Mouse (Mus musculus) c-Kit-positive CD71-negative TER-119-negative erythroid progenitor cells, embryonic 14.5 days (primary cell): ENCODE measurements around the gene Tshr.
"Not testable (repeated sequence)": the region's sequence is repeated elsewhere in the genome, so short reads cannot be mapped to it uniquely, and the experiment has no call there.

ENCODE experiments used
- DNase-seq: peaks from one replicate; pipeline ENCODE4 v3.0.0-alpha.2; 2013; ENCODE audit warnings: low read depth

Tshr gene

DNA sequence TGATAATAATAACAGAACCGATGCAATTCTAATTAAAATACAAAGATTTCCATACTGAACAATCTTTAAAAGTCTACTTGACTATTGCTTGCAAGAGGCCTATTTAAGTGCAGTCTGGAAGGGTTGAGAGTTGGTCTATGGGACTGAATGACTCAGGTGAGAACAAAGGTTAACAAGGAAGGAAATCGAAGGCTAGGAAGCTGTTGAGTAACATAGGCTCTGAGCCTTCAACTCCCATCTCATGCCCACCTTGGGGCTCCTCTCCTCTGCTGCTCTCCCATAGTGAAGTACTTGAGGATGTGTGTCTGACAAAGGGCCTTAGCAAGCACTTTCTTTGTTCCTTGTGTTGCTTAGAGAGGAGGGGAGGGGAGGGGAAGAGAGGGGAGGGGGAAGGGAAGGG lies 116.1 kb downstream of the Tshr start:
- DNase-seq = no peak

DNA sequence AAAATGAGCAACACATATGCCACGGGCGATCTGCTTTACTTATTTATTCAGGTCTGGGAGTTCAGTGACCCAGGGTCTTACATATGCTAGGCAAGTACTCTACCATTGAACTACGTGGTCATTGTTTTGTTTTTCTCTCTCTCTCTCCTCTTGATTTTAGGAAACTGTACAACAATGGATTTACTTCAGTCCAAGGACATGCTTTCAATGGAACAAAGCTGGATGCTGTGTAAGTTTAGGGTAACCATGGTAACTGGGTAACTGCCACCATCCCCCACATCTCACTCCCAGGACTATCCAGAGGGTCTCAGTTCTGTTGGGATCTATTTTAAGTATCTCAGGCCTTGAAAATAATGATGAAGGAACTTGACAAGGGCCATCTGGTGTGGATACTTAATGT lies 127.4 kb downstream of the Tshr start:
- no peak for DNase-seq

DNA sequence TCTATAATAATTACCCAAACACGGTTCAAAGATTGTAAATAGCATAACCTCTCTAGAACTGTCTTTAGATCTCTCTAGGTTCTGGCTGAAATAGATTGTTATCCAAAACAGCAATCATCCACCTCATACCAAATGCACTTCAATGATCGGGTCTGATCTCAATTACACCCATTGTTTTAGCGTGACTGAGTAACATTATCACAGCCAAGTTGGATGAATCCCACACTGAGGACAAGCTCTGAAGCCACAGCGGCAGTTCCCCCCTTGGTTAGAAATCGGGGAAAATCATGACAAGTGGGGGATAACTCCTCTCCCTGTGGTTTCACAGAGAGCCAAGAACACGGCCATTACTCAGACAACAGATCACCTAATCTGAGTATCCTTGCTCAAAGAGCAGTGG lies 129.6 kb downstream of the Tshr start:
- no peak for DNase-seq

DNA sequence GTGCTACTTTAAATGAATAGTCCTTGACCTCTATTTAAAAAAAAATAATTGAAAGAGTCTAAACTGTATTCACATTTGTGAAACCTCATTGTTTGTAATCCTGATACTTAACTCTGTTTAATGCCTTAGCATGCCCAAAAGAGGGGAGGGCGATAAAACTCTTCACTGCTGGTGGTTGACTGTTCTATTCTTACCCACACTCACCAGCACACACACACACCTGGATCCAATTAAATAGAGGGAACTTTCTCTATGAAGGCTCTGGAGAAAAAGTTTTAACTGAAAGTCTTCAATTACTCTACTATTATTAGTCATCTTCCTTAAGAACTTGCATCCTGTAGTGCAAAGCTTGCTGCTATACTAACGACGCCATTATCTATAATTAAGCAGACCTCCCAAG lies 133.4 kb downstream of the Tshr start:
- no peak for DNase-seq

GRCm38 (mm10) chr12:91523626-91524025 lies 139.3 kb downstream of the Tshr start:
- no peak for DNase-seq

DNA sequence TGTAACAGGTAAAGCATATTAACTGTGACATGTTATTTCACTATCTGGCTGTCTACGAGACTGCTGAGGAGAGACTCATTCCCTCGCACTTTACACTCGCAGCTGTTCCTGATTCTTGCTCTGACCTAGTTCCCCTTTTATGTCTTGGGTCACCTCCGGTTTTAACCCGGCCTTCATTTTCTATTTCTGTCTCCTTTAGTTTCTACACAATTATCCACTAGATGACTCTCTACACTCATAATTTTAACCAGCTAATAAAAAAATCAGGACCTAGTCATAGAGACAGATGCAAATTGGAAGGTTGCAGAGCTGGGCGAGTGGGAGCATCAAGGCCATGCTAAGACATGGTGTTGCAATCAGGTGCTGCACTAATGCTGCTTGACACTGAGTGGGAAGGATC lies 150.2 kb downstream of the Tshr start:
- DNase-seq = peak; percentile 17

DNA sequence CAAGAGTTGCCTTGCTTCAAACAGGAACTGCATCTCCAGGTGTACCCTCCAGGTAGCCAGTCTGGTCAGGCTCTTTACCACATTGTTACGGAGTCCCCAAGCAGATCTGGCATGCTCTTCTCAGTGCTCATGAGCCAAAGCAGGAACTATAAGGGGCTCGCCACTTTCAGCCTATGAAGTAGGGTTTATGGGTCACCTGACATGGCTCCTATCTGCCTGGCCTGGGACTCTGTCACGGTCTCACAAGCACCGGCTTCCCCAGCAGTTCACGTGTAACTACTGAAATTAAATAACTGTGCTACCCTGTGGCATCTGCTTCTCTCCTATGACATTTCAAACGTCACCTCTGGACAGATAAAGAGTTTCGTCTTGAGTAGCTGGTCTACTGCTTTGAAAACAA lies 155.8 kb downstream of the Tshr start:
- no peak for DNase-seq

DNA sequence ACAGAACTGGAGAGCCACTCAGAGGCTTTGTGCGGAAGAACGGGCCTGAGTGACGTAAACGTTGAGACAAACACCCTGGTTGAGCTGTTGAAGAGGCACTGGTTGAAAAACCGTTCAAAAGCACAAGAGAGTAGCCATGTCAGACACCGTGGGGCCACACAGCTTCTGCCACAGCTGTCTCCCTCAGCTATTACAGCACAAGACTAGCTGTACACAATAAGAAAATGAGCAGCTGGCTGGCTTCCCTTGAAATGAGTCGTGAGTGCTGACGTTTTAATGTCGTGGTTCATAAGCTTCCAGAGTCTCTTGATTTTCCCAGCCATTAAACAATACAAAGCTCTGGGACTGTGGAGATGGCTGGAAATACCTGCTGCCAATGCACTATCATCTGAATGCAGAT lies 165.1 kb downstream of the Tshr start:
- DNase-seq = no peak

DNA sequence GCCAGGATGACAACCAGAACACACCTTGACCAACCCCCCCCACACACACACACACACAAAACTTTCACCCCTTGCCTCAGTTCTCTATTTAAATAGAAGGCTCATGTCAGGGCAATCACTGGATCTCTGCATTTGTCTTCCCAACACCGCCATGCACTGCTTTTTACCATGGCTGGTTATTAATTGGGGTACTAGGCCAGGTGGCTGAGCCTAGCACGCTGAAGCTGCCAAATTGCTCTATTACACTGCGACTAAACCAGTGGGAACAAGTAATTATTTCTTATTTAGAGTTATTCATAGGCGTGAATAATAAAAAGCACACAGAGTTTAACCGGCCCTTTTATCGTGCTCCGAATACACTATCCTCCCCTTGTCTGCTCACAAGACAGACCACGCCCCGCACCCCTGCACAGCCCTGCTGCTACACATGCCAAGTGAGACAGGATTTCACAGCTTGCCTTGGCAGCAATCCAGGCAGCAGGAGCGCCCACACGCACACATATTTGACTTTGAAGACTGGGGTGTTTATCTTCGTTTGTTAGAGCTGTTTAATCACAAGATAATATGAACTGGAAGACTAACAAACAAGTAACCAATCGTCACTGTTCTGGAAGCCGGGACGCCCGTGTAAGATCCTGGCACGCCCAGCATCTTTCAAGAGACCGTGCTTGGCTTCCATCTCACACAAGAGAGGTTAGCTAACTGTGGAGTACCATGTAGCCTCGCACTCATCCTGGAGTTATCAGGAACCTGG lies 167.6 kb downstream of the Tshr start:
- no peak for DNase-seq

DNA sequence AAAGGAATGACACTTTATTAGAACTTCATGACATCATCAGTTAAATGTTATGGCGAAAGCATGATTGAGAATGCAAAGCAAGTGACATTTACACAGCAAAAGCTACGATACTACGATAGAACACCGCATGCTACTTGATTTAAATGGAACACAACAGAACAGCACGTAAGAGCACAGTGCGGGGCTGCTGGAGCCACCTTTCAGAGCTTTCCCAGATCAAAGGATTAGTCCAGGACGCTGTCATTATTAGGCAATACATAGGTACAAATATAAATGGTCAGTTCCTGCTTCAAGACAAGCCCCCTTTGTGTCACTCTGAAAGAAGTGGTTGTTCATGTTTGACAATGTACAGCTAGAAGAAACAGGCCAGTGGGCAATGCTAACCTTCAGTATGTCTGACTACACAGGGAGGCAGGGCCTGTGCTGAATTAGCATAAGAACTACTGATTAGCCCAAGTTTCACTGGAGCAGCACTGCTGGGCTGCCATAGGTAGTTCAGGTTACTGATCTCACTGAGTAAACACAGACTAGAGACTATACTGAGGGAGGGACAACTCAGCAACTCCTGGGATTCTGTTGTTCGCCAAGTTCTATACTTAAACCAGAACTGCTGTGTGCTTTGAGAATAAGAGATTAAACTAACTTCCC lies 173.1 kb downstream of the Tshr start:
- not testable (repeated sequence) for DNase-seq

DNA sequence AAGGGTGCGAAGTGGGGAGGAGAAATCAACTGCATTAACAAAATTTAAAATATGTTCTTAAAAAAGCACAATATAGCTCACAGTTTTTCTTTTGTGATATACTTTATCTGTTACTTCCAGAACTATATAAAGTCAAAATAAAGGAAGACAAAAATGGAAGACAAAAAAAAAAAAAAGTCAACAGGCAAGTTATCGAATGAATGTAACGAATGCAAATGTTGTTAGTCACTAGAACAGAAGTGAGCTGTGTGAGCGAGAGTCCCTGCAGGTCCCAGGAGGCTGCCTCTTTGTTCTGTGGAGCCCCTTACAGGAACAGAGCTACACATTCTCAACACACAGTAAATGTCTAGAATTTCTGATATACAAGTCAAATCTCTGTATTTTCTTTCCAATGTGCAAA lies 173.8 kb downstream of the Tshr start:
- DNase-seq = not testable (repeated sequence)

GRCm38 (mm10) chr12:91567145-91567544 lies 182.8 kb downstream of the Tshr start:
- DNase-seq = no peak

- DNase-seq = no peak
These were observed 184.9 kb downstream of the Tshr start for GRCm38 (mm10) chr12:91569255-91569654.

GRCm38 (mm10) chr12:91571708-91572107 lies 187.3 kb downstream of the Tshr start:
- no peak for DNase-seq

GRCm38 (mm10) chr12:91579665-91580064 lies 195.3 kb downstream of the Tshr start:
- peak; percentile 5 for DNase-seq

- DNase-seq = no peak
These were observed 197.1 kb downstream of the Tshr start for GRCm38 (mm10) chr12:91581204-91582070.

DNA sequence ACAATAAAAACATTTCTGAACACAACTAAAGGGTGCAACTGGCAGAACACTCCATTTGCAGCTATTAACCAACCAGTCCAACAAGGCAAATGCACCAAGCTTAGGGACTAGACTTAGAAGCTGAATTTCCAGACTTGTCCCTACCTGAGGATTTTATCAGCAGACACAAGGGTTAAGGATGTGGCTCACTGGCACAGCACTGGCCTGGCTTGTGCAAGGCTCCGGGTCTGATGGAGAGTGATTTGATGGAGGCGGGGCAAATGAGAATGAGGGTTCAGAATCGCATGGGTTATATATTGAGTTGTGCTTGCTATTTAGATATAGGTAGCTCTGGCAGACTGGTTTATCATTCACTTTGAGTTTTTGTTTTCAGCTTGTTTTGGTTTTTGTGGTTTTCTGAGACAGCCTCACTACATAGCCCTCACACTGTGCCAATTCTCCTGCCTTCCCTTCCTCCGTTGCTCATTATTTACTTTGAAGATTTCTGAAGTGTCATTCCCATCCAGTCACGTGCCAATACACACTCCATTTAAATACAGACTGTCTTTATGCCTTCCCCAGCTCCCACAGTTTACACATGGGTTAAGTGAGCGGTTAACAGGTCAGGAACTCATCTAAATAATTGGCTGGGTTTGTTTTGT lies 198.1 kb downstream of the Tshr start:
- DNase-seq = no peak

GRCm38 (mm10) chr12:91583409-91583808 lies 199.0 kb downstream of the Tshr start:
- no peak for DNase-seq

GRCm38 (mm10) chr12:91585206-91585605 lies 200.8 kb downstream of the Tshr start:
- peak; percentile 13 for DNase-seq

DNA sequence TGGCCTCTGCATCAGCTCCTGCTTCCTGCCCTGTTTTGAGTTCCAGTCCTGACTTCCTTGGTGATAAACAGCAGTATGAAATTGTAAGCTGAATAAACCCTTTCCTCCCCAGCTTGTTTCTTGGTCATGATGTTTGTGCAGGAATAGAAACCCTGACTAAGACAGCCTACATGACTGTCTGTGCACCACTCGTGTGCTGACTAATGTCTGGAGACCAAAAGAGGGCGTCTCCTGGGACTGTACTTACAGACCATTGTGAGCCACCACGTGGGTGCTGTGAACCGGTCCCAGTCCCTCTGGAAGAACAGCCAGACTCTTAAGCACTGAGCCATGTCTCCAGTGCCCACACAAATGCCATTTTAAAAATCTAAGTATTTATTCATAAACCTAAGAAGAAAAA lies 201.5 kb downstream of the Tshr start:
- not testable (repeated sequence) for DNase-seq

- DNase-seq = no peak
These were observed 202.7 kb downstream of the Tshr start for GRCm38 (mm10) chr12:91587077-91587476.

- DNase-seq = no peak
These were observed 203.2 kb downstream of the Tshr start for GRCm38 (mm10) chr12:91587491-91588033.
